Mouse (Mus musculus): ENCODE data around the gene Gper1.

GRCm38 (mm10) chr5:139388694-139389675, 34.0 kb upstream of the Gper1 start:
- TF ChIP-seq GATA1 (IDR thresholded peaks at IDR 0.05; ENCODE audit: borderline replicate concordance, low read length) = no peak
- TF ChIP-seq FLI1 (IDR thresholded peaks at IDR 0.05; ENCODE audit: low read length) = no peak
